Mouse (Mus musculus) MEL (cell line): Measurements from ENCODE around the gene Atxn2.

ENCODE experiments used
- CTCF ChIP-seq, 3 experiments: IDR thresholded peaks in 2 of 3; conservative IDR thresholded peaks in 1 of 3; 2 replicates each; pipeline ENCODE4 v1.5.1; 2011 to 2012; ENCODE audit warnings: low read length in 3 of 3, low read depth in 2 of 3, mild to moderate bottlenecking in 2 of 3, improper control_type of control experiment in 1 of 3, inconsistent platforms in 1 of 3, mixed read lengths in 1 of 3, moderate library complexity in 1 of 3; ENCODE audit not compliant: control insufficient read depth in 1 of 3, insufficient read depth in 1 of 3, poor library complexity in 1 of 3, severe bottlenecking in 1 of 3
- JUND ChIP-seq: IDR thresholded peaks from 2 replicates; pipeline ENCODE4 v1.6.1; 2011; ENCODE audit warnings: low read depth, mild to moderate bottlenecking, improper control_type of control experiment, low read length
- POLR2A ChIP-seq, 2 experiments: IDR thresholded peaks; 2 replicates each; pipeline ENCODE4 v1.6.1; 2011 to 2012; ENCODE audit warnings: low read length in 2 of 2, mild to moderate bottlenecking in 2 of 2, control low read depth in 1 of 2, improper control_type of control experiment in 1 of 2, low read depth in 1 of 2, moderate library complexity in 1 of 2; ENCODE audit not compliant: control insufficient read depth in 1 of 2, insufficient read depth in 1 of 2, poor library complexity in 1 of 2
- USF1 ChIP-seq: IDR thresholded peaks from 2 replicates; pipeline ENCODE4 v1.6.1; 2014; ENCODE audit warnings: low read depth, mild to moderate bottlenecking, inconsistent platforms, low read length, improper control_type of control experiment, moderate library complexity

DNA sequence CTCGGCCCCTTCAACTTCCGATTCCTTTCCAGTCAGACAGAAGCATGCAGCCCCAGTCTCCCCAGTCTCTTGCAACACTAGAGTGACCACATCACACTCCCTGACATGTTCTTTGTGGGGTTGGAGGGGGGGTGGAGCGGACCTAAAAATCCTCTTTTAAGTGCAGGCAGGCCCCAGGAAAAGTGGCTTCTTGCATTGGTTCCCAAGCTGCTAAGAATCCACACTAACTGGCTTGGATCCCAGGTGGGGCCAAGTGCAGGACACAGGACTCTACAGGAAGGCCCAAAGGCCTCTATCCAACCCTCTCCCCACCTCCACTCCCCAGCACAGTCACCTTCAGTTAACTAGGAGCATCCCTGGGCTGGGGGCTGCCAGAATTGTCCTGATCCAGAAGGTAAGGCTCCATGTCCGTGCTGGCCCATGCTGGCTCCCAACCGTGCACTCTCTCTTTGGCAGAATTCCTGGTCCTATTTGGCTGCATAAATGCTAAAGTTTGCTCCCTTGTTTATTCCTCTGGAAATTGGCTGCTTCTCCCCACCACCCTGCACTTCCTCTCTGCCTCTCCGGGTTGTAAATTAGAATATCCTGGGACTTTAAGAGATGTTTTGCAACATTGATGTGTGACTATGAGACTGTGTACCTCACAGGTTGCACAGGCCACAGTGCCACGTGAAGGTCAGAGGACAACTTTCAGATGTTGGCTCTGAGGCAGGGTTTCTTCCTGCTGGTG lies 20.5 kb upstream of the Atxn2 start:
- TF ChIP-seq JUND (no peak), POLR2A (IDR thresholded peaks at IDR 0.05; ENCODE audit: control insufficient read depth in 1 of 2, insufficient read depth in 1 of 2, low read depth in 1 of 2, low read length in 2 of 2, poor library complexity in 1 of 2) (no peak), CTCF (IDR thresholded peaks at IDR 0.05 in 2 of 3, conservative IDR thresholded peaks at IDR 0.05 in 1 of 3; ENCODE audit: control insufficient read depth in 1 of 3, insufficient read depth in 1 of 3, low read depth in 2 of 3, low read length in 3 of 3, poor library complexity in 1 of 3, severe bottlenecking in 1 of 3) (no peak), USF1 (no peak)
